Mouse (Mus musculus) retina, postnatal 7 days (tissue): Measurements from ENCODE around the gene Wwox.

Source experiments
- DNase-seq: peaks from one replicate; pipeline ENCODE4 v3.0.0-alpha.2; 2012; ENCODE audit warnings: low read depth, low spot score

The Wwox gene

DNA sequence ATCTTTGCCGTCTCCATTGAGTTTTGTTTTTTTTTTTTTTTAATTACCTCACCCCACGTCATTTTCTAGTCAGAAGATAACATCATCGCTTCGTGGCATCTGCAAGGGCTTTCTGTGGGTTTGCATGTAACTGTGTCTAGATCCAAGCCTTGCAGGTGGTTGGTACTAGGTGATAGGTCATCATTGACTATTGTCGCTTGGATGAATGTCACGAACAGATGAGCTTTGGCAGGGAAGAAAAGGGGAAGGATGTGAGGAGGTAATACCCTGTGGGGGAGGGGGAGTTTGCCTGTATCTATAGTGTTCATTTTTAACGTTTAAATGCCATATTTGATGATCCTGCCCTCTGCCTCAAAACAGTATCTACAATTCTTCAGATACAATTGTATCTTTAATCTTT lies 223.6 kb downstream of the Wwox start:
- no peak for DNase-seq

DNA sequence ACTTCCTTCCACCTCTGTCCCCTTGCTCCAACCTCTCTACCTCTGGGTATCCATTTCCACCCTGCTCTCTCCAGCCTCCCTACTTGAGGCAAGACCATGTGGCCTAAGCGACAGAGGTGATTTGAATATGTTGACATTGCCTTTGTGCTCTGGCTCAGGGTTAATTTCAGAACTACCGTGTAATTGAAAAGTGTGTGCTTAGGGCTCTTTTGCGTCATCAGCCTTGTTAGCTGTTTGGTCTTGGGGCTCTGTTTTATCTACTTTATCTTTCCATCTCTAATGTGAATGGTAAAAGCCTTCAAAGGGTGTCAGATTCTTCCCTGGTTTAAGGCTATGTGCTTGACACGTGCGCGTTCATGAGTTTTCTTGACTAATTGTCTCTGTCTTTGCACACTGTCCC lies 226.1 kb downstream of the Wwox start:
- DNase-seq = no peak

DNA sequence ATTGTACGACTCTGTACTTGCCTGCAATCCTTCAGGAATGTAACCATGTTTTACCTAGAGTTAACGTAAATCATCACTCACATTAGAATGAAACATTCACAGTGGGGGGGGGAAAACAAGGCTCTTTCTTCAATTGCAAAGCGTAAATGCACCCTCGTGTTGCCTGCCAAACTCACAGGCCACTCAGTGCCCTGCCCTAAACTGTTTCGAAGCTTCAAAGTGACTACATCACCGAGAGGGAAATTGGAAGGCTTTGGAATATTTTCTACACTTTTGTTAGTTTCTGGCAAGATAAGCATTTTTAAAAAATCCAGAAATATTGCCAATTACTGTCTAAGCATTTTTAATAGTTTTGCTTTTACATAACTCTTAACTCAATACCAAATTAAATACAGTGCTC lies 231.3 kb downstream of the Wwox start:
- DNase-seq = no peak

DNA sequence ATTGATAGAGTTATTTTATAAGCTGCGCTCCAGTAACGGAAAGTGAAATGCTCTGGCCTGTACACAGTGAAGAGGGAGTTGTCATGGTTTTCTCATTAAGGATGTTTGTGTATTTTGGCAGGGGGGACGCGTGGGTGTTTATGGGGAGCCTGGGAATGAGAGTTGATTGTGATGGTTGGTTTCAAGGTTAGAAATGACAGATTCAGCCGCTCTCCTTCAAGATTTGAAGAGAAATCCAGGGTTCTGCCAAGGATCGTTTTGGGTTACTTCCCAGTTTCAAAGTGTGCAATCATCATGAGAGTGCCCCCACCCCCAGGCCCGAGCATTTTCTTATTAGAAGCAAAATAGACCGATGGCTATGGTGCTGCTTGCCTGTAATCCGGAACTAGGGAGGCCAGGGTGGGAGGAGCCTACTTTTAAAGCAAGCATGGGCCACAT lies 231.8 kb downstream of the Wwox start:
- no peak for DNase-seq

DNA sequence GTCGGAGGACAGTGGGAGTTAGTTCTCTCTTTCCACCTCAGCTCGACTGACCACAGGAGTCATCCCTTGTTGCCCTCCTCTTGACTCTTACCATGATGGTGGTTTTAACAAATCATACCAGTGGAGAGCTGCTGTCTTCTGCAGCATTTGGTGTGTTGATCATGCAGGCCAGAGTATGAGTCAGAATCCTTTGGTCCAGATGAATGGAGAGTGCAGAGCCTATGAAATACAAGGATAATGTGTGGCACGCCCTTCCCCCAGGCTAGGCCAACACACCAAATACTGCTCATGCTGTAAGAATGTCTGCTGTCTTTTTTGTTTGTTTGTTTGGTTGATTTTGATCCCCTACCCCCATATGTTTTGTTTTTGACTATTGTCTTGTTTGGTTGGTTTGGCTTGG lies 234.0 kb downstream of the Wwox start:
- DNase-seq = no peak

DNA sequence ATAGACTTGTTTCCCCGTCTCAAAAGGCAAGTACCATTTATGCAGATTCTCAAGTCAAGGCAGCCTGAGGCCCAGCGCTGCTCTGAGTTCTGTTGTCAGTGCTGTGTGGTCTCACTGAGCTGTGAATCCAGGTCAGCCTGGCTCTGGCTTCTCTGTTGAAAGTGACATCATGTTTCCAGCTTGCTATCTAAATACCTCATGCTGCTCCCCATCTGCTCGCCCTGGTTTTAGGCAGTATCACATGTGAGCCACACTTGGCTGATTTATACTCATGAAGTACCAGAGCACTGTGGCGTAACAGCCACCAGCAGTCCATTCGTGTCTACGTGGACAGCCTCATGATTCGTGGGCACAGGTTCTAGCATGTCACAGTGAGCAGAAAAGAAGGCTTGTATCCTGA lies 235.7 kb downstream of the Wwox start:
- DNase-seq = peak; percentile 16

DNA sequence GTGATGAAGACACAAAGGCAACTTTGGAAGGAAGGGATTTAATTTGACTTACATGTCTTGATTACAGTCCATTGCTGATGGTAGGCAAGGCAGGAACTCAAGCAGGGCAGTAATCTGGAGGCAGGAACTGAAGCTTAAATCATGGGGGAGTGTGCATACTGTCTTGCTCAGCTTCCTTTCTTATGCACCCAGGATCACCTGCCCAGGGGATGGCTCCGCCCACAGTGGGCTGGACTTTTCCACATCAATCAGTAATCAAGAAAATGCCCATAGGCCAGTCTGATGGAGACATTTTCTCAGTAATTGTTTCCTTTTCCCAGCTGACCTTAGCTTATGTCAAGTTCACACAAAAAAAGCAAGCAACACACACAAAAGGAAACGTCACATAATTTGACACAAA lies 237.5 kb downstream of the Wwox start:
- DNase-seq = no peak

GRCm38 (mm10) chr8:114677551-114678127 lies 238.2 kb downstream of the Wwox start:
- no peak for DNase-seq

- no peak for DNase-seq
These were observed 240.1 kb downstream of the Wwox start for GRCm38 (mm10) chr8:114679386-114680098.

GRCm38 (mm10) chr8:114681136-114681535 lies 241.7 kb downstream of the Wwox start:
- DNase-seq = no peak

DNA sequence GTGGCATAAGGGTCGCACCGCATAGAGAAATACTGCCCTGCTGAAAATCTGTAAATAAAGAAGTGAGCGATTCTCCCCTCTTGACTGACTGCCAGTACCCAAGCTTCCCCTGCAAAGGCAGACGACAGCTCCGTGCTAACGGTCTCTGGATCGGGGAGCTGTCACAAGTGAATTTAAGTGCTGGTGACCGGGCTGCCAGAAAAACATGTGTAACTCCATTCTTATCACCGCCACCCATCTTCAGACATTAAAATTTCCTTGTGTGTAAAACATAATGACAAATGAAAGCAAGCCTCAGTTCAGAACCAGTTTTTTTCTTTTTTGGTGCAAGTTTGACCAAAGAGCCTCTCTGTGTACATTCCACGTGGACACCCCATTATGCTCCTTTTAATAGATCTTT lies 242.7 kb downstream of the Wwox start:
- DNase-seq = no peak

GRCm38 (mm10) chr8:114684046-114684702 lies 244.7 kb downstream of the Wwox start:
- no peak for DNase-seq

DNA sequence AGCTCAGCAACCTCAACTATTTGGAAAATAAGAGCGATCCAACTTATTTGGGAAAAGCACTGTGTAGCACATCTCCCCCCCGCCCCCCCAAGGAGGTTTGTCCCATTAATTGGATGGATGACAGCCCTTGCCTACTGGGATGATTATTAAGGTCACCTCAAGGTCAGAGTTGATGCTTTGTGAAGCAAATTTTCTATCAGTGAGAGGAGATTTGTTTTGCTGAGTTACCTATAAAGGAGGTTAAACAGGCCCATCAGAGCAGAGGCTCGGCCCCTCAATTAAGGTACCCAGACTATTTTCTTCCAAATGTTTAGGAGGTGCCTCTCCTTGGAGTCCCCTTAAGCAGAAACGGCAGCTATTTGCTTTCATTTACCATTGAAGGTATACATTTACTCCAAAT lies 247.0 kb downstream of the Wwox start:
- no peak for DNase-seq

GRCm38 (mm10) chr8:114688732-114689131 lies 249.3 kb downstream of the Wwox start:
- no peak for DNase-seq

DNA sequence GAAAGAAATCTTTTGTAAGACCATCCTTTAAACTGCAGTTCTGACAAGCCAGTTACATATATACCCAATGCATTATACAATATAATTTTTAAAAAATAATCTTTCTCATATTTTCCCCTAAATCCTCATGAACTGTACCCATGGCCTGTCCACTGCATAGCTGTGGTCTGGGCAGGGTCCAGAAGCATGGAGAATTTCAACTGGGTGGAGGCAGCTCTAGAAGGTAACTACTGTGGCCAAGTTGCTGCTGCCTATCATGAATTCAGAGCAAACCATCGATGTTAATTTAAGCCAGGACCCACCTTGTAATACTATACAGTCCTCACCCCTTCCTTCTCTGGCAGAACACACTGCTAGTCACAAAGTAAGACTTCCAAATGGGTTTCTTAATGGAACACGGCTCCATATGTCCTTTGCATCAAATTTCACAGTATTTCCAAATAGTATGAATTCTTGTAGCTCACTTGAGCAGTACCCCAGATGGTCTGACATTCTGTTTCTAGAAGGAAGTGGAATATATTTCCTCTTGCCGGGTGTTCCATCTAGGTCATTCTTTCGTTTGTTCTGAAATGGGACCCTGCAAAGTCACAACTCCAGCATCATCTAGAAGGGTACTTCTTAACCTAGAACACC lies 255.2 kb downstream of the Wwox start:
- DNase-seq = no peak

DNA sequence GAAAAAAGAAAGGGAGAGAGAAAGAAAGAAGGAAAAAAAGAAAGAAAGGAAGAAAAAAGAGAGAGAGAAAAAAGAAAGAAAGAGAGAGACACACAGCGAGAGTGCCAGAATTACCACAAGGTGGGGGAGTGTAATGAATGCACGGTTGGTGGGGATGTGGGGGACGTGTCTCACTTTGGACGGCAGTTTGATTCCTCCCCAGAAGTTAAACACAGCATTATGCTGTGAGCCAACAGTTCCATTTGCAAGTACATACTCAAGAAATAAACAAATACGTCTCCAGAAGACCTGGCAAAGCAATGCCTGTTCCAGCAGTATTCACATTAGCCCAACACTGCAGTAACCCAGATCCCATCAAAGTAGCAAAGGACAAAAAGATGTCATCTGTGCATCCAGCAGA lies 264.1 kb downstream of the Wwox start:
- DNase-seq = no peak

GRCm38 (mm10) chr8:114707538-114708138 lies 268.2 kb downstream of the Wwox start:
- DNase-seq = no peak

GRCm38 (mm10) chr8:114715318-114716070 lies 276.0 kb downstream of the Wwox start:
- no peak for DNase-seq

- DNase-seq = no peak
These were observed 277.2 kb downstream of the Wwox start for GRCm38 (mm10) chr8:114716546-114717255.

GRCm38 (mm10) chr8:114718821-114719220 lies 279.4 kb downstream of the Wwox start:
- no peak for DNase-seq

DNA sequence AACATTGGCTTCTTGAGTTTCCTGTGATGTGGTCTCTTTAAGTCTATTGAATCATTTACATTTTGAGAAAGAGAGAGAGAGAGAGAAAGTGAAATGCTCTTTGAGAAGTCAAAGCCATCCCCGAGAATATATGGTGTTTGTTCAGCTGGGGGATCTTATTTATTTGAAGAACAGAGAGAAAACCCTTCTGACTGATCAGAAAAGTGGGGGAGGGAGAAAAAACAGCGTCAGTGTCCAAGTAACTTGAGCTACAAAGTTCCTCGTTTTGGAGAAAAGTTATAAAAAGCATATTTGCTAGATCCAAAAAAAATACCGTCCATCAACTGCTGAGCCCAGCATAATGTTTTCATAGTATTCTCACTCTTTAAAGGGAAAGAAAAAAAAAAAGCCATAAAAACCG lies 283.2 kb downstream of the Wwox start:
- no peak for DNase-seq
